Mouse (Mus musculus): ENCODE data around the gene Ccdc96.

GRCm38 (mm10) chr5:36458926-36459325 is 25.5 kb upstream of the Ccdc96 start:
- no peak for TF ChIP-seq CTCF (IDR thresholded peaks at IDR 0.05; ENCODE audit: borderline replicate concordance, control insufficient read depth, extremely low read depth, insufficient read depth, low read length, poor library complexity)
- TF ChIP-seq POLR2A (IDR thresholded peaks at IDR 0.05; ENCODE audit: control insufficient read depth, extremely low read depth, insufficient read depth, low read length, poor library complexity): no peak

Data from thymus, adult 2 months (tissue).